Comparison of ENCODE assay signal across 32 mouse cellular contexts in the genomic region with DNA sequence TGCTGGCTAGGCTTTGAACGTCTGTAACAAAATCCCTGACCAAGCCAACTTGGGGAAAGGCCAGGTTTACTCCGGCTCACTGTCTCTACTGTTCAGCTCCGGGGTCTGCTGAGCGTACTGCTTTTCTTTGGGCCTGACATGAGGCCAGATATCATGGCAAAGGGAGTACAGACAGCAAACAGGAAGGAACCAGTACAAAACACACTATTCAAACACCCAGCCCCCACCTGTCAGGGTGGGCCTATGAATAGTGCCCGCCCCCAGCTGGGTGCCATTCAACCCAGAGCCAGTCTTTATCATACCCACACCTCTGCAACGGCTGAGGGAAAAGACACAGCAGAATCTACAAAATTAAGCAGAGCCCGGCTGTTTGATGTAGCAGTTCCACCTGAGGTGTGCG. TPM values are rescaled to one million over a fixed set of nuclear protein-coding genes. Genes with fewer than 3 reads are reported as not detected.
DNase-seq lines count a peak whose midpoint lies in the region; ATAC-seq and TF ChIP-seq lines count a peak whose summit lies in the region.
"Had no signal": no experiment of that assay in that cellular context is flagged by ENCODE, and none has a peak within 500 bp of the region (broad histone marks: within the 10 kb centered on the region; RNA-seq: fewer than 3 reads in every experiment).

No protein-coding gene starts in this region.

- ATAC-seq in cerebellum, adult (ENCODE audit: insufficient number of reproducible peaks, low FRiP score, low TSS enrichment): no peak
- 0 out of 2 replicates have a peak, but pooled peaks have one; percentile 32 for ATAC-seq in forebrain, embryonic 15.5 days (replicated peaks)
- no peak for ATAC-seq in forebrain, postnatal 0 days
- peak; percentile 60; the same call in 1 of the 2 replicates for ATAC-seq in hindbrain, embryonic 16.5 days
- no peak for ATAC-seq in hindbrain, embryonic 12.5 days (ENCODE audit: low FRiP score)
- 0 out of 2 replicates have a peak, but pooled peaks have one; percentile 35 for ATAC-seq in neural tube, embryonic 11.5 days (ENCODE audit: insufficient read depth, low FRiP score, low TSS enrichment)
- ATAC-seq: activated CD4-positive, CD25-positive, alpha-beta regulatory T cell, adult 4 months; intestine, postnatal 0 days had no signal

- peak; percentile 35 to 40 for DNase-seq in cerebellum, postnatal 10 days
- DNase-seq in forebrain, postnatal 0 days: no peak
- no peak for DNase-seq in neural tube, embryonic 11.5 days (ENCODE audit: low spot score)
- DNase-seq in neural tube, embryonic 10.5 days (ENCODE audit: extremely low spot score, low spot score): no peak
- DNase-seq: adrenal gland, adult 8-10 months; adrenal gland, postnatal 25 days; cerebellum, adult 11 months; cerebellum, adult 2 months; cerebellum, adult 9-11 months; cerebellum, postnatal 36 days; embryo, embryonic 11 days; gastrocnemius, adult 2 months; gastrocnemius, postnatal 14 days; heart, adult 18-20 months; heart, postnatal 14 days; heart, postnatal 4 days; kidney, adult 2 months had no signal

- no peak overlapping the region for H3K9ac ChIP-seq in forebrain, embryonic 15.5 days (replicated peaks)
- no peak overlapping the region for H3K9ac ChIP-seq in forebrain, postnatal 0 days
- no peak overlapping the region for H3K9ac ChIP-seq in hindbrain, embryonic 16.5 days (ENCODE audit: low read depth, low read length)
- no peak overlapping the region for H3K9ac ChIP-seq in hindbrain, embryonic 12.5 days
- no peak overlapping the region for H3K9ac ChIP-seq in neural tube, embryonic 11.5 days (ENCODE audit: low read length)
- H3K9ac ChIP-seq: embryonic facial prominence, embryonic 15.5 days; forebrain, embryonic 12.5 days; heart, embryonic 13.5 days had no signal

- no peak overlapping the region for H3K27ac ChIP-seq in forebrain, embryonic 15.5 days (replicated peaks)
- H3K27ac ChIP-seq in forebrain, postnatal 0 days (ENCODE audit: low read depth, low read length): no peak overlapping the region
- no peak overlapping the region for H3K27ac ChIP-seq in hindbrain, embryonic 16.5 days (ENCODE audit: low read depth, low read length)
- no peak overlapping the region for H3K27ac ChIP-seq in hindbrain, embryonic 12.5 days
- no peak overlapping the region for H3K27ac ChIP-seq in neural tube, embryonic 11.5 days (ENCODE audit: low read depth, low read length)
- H3K27ac ChIP-seq: embryonic facial prominence, embryonic 15.5 days; forebrain, embryonic 12.5 days; gastrocnemius, adult 2 months; heart, embryonic 10.5 days; heart, embryonic 13.5 days had no signal

- TF ChIP-seq CTCF in forebrain, postnatal 0 days (IDR thresholded peaks at IDR 0.05; ENCODE audit: low read depth): no peak

- H3K9me3 ChIP-seq in forebrain, embryonic 15.5 days: no peaks in the 10 kb centered on the region
- H3K9me3 ChIP-seq in forebrain, postnatal 0 days (ENCODE audit: low read length): no peaks in the 10 kb centered on the region
- no peaks in the 10 kb centered on the region for H3K9me3 ChIP-seq in hindbrain, embryonic 16.5 days (ENCODE audit: control insufficient read depth, low read length)
- H3K9me3 ChIP-seq in hindbrain, embryonic 12.5 days (replicated peaks): no peaks in the 10 kb centered on the region
- H3K9me3 ChIP-seq in neural tube, embryonic 11.5 days (ENCODE audit: control insufficient read depth, low read length): no peaks in the 10 kb centered on the region
- H3K9me3 ChIP-seq: embryonic facial prominence, embryonic 15.5 days; forebrain, embryonic 12.5 days; heart, embryonic 10.5 days; heart, embryonic 13.5 days had no signal

- no peaks in the 10 kb centered on the region for H3K4me1 ChIP-seq in forebrain, embryonic 15.5 days
- H3K4me1 ChIP-seq in forebrain, postnatal 0 days (ENCODE audit: insufficient read depth): no peaks in the 10 kb centered on the region
- H3K4me1 ChIP-seq in hindbrain, embryonic 16.5 days (ENCODE audit: control insufficient read depth, insufficient read depth, low read depth, low read length): no peaks in the 10 kb centered on the region
- H3K4me1 ChIP-seq in hindbrain, embryonic 12.5 days: 0 out of 2 replicates have a peak, but pooled peaks cover 3% of the 10 kb centered on the region
- no peaks in the 10 kb centered on the region for H3K4me1 ChIP-seq in neural tube, embryonic 11.5 days (ENCODE audit: control insufficient read depth, insufficient read depth, low read length)
- H3K4me1 ChIP-seq: embryonic facial prominence, embryonic 15.5 days; forebrain, embryonic 12.5 days; heart, embryonic 10.5 days; heart, embryonic 13.5 days had no signal

- WGBS in forebrain, embryonic 15.5 days: 57% methylated on average over 8 of the region's 8 CpGs
- WGBS in forebrain, postnatal 0 days: 62% methylated on average over 8 of the region's 8 CpGs
- WGBS in hindbrain, embryonic 16.5 days: 73% methylated on average over 8 of the region's 8 CpGs
- WGBS in hindbrain, embryonic 12.5 days: 86% methylated on average over 8 of the region's 8 CpGs
- WGBS in neural tube, embryonic 11.5 days: 87% methylated on average over 8 of the region's 8 CpGs

- no peak overlapping the region for H3K4me3 ChIP-seq in forebrain, embryonic 15.5 days
- H3K4me3 ChIP-seq in forebrain, postnatal 0 days (ENCODE audit: low read depth, low read length): no peak overlapping the region
- no peak overlapping the region for H3K4me3 ChIP-seq in hindbrain, embryonic 16.5 days (ENCODE audit: low read length)
- no peak overlapping the region for H3K4me3 ChIP-seq in hindbrain, embryonic 12.5 days
- no peak overlapping the region for H3K4me3 ChIP-seq in neural tube, embryonic 11.5 days (ENCODE audit: low read depth, low read length)
- H3K4me3 ChIP-seq: embryonic facial prominence, embryonic 15.5 days; forebrain, embryonic 12.5 days; gastrocnemius, adult 2 months; heart, embryonic 10.5 days; heart, embryonic 13.5 days had no signal

- H3K27me3 ChIP-seq in forebrain, embryonic 15.5 days: no peaks in the 10 kb centered on the region
- H3K27me3 ChIP-seq in forebrain, postnatal 0 days (ENCODE audit: insufficient read depth, low read length): no peaks in the 10 kb centered on the region
- no peaks in the 10 kb centered on the region for H3K27me3 ChIP-seq in hindbrain, embryonic 16.5 days (replicated peaks; ENCODE audit: control insufficient read depth, insufficient read depth, low read length)
- no peaks in the 10 kb centered on the region for H3K27me3 ChIP-seq in hindbrain, embryonic 12.5 days
- no peaks in the 10 kb centered on the region for H3K27me3 ChIP-seq in neural tube, embryonic 11.5 days (ENCODE audit: control insufficient read depth, insufficient read depth, low read length)
- H3K27me3 ChIP-seq: embryonic facial prominence, embryonic 15.5 days; forebrain, embryonic 12.5 days; heart, embryonic 13.5 days had no signal

- H3K36me3 ChIP-seq in forebrain, embryonic 15.5 days: no peaks in the 10 kb centered on the region
- H3K36me3 ChIP-seq in forebrain, postnatal 0 days (ENCODE audit: insufficient read depth): no peaks in the 10 kb centered on the region
- no peaks in the 10 kb centered on the region for H3K36me3 ChIP-seq in hindbrain, embryonic 16.5 days (ENCODE audit: control insufficient read depth, insufficient read depth, low read length)
- H3K36me3 ChIP-seq in hindbrain, embryonic 12.5 days: no peaks in the 10 kb centered on the region
- H3K36me3 ChIP-seq in neural tube, embryonic 11.5 days (ENCODE audit: control insufficient read depth, insufficient read depth, low read length): no peaks in the 10 kb centered on the region
- H3K36me3 ChIP-seq: embryonic facial prominence, embryonic 15.5 days; forebrain, embryonic 12.5 days; heart, embryonic 10.5 days; heart, embryonic 13.5 days had no signal

- no peak overlapping the region for H3K4me2 ChIP-seq in forebrain, embryonic 15.5 days (replicated peaks)
- H3K4me2 ChIP-seq in forebrain, postnatal 0 days (ENCODE audit: low read depth): no peak overlapping the region
- no peak overlapping the region for H3K4me2 ChIP-seq in hindbrain, embryonic 16.5 days (ENCODE audit: low read length)
- no peak overlapping the region for H3K4me2 ChIP-seq in hindbrain, embryonic 12.5 days (replicated peaks)
- no peak overlapping the region for H3K4me2 ChIP-seq in neural tube, embryonic 11.5 days (ENCODE audit: low read depth)
- H3K4me2 ChIP-seq: embryonic facial prominence, embryonic 15.5 days; forebrain, embryonic 12.5 days; heart, embryonic 13.5 days had no signal

RNA-seq across cellular contexts. Expression of gene Gm8994, which starts 42.8 kb away (rescaled TPM):
- polyA plus RNA-seq in forebrain, embryonic 15.5 days (2015; fragmentation: Nextera tagmentation; extraction: Ambion mirVana): not detected in 2 replicates
- total RNA-seq in forebrain, postnatal 0 days (2014; rRNA removed): 0.14 TPM in 1 of 2 replicates, not detected in the other
- not detected in 2 replicates for polyA plus RNA-seq in forebrain, postnatal 0 days (2015; fragmentation: Nextera tagmentation; extraction: Ambion mirVana)
- not detected in 2 replicates for polyA plus RNA-seq in hindbrain, embryonic 16.5 days (2015; fragmentation: Nextera tagmentation; extraction: Ambion mirVana)
- not detected in 2 replicates for polyA plus RNA-seq in hindbrain, embryonic 12.5 days (2016; fragmentation: Nextera tagmentation; extraction: Ambion mirVana)
- not detected in 2 replicates for polyA plus RNA-seq in neural tube, embryonic 11.5 days (2014; fragmentation: Nextera tagmentation; extraction: Ambion mirVana)
- total RNA-seq: adrenal gland, adult 8-10 months; adrenal gland, postnatal 25 days; gastrocnemius, adult 2 months; gastrocnemius, postnatal 14 days; gastrocnemius, postnatal 4 days; heart, adult 18-20 months; heart, postnatal 14 days; heart, postnatal 4 days had no signal
- polyA plus RNA-seq: activated CD4-positive, CD25-positive, alpha-beta regulatory T cell, adult 4 months; embryonic facial prominence, embryonic 11.5 days; embryonic facial prominence, embryonic 15.5 days; forebrain, embryonic 12.5 days; heart, embryonic 10.5 days; heart, embryonic 13.5 days; heart, embryonic 16.5 days; hindbrain, embryonic 11.5 days; intestine, embryonic 14.5 days; intestine, postnatal 0 days; kidney, adult 2 months had no signal

Comparison
In these comparisons a context has a peak if more than half of its experiments do, and no peak if none do; other contexts are left out.
1. ATAC-seq: peak in forebrain, embryonic 15.5 days (single experiment), hindbrain, embryonic 16.5 days (single experiment) and neural tube, embryonic 11.5 days (single experiment); none in cerebellum, adult (single experiment), forebrain, postnatal 0 days (single experiment) and hindbrain, embryonic 12.5 days (single experiment).
2. DNase-seq: peak in cerebellum, postnatal 10 days (2 of 2); none in forebrain, postnatal 0 days (single experiment), neural tube, embryonic 11.5 days (single experiment) and neural tube, embryonic 10.5 days (single experiment).